Mouse (Mus musculus) embryonic facial prominence, embryonic 13.5 days (tissue): ENCODE data around the gene Frmd4a. TPM values are rescaled to one million over a fixed set of nuclear protein-coding genes. Genes with fewer than 3 reads are reported as not detected.
"Not testable (repeated sequence)": the region's sequence is repeated elsewhere in the genome, so short reads cannot be mapped to it uniquely, and the experiment has no call there.

ENCODE experiments used
- ATAC-seq: fragments of 200-750 bp; cut with Nextera tagmentation; 2 replicates; pipeline ENCODE4 v1.8.0; 2017; ENCODE audit warnings: low read depth; ENCODE audit not compliant: insufficient number of reproducible peaks, insufficient read depth, low FRiP score, low TSS enrichment
- H3K27ac ChIP-seq: fragments of 300-500 bp; sonication (generic); 2 replicates; pipeline ENCODE4 v1.5.1; 2015; ENCODE audit warnings: moderate library complexity, mild to moderate bottlenecking, inconsistent platforms
- H3K27me3 ChIP-seq: fragments of 300-500 bp; sonication (generic); 2 replicates; pipeline ENCODE4 v1.6.1; 2015; ENCODE audit warnings: mild to moderate bottlenecking, inconsistent platforms
- H3K36me3 ChIP-seq: fragments of 300-500 bp; sonication (generic); 2 replicates; pipeline ENCODE4 v1.6.1; 2015; ENCODE audit warnings: mild to moderate bottlenecking, inconsistent platforms
- H3K4me1 ChIP-seq: fragments of 300-500 bp; sonication (generic); 2 replicates; pipeline ENCODE4 v1.6.1; 2015; ENCODE audit warnings: inconsistent platforms
- H3K4me2 ChIP-seq: fragments of 300-500 bp; sonication (generic); 2 replicates; pipeline ENCODE4 v1.6.1; 2015; ENCODE audit warnings: moderate library complexity, mild to moderate bottlenecking, inconsistent platforms
- H3K4me3 ChIP-seq: fragments of 300-500 bp; sonication (generic); 2 replicates; pipeline ENCODE4 v1.5.1; 2015; ENCODE audit warnings: mild to moderate bottlenecking, inconsistent platforms
- H3K9ac ChIP-seq: fragments of 300-500 bp; sonication (generic); 2 replicates; pipeline ENCODE4 v1.6.1; 2015; ENCODE audit warnings: mild to moderate bottlenecking, inconsistent platforms
- H3K9me3 ChIP-seq: fragments of 300-500 bp; sonication (generic); 2 replicates; pipeline ENCODE4 v1.6.1; 2016; ENCODE audit warnings: inconsistent platforms
- WGBS: fragments of 180-500 bp; shearing (Covaris S2); methylation state at CpG from one replicate; pipeline ENCODE4 v1.1.7; 2015; ENCODE audit warnings: mixed read lengths; 5-methylcytosine and 5-hydroxymethylcytosine counted together
- polyA plus RNA-seq: library from polyadenylated mRNA; unstranded; fragments of >200 nt; fragmentation: Nextera tagmentation; extraction: Ambion mirVana; gene quantifications from 2 replicates; pipeline ENCODE4 v1.2.1, GENCODE M21; 2015

Gene Frmd4a
- polyA plus RNA-seq, 1 experiment from 2014 or later = 50.8 TPM

DNA sequence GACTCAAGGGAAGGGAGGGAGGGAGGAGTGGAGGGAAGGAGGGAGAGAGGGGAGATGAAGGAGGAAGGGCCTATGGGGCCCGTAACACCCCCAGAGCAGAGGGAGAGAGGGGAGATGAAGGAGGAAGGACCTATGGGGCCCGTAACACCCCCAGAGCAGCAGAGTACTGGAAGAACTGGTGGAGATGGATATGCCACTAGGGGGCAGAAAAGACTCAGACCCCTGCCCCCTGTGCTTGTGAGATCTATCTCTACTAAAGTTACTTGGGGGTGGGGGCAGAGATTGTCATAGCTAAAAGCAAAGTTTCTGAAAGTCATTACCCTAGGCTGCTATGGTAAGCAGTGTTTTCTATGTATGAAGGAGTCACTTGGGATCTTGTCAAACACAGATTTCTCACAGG lies 299.1 kb downstream of the Frmd4a start:
- no peaks in the 10 kb centered on the region for H3K27me3 ChIP-seq
- no peak overlapping the region for H3K27ac ChIP-seq
- no peaks in the 10 kb centered on the region for H3K9me3 ChIP-seq
- 62% methylated on average over 2 of the region's 2 CpGs for WGBS
- no peaks in the 10 kb centered on the region; the same call in 1 of the 2 replicates for H3K36me3 ChIP-seq
- ATAC-seq = no peak
- no peak overlapping the region for H3K4me2 ChIP-seq
- H3K4me1 ChIP-seq = peaks cover 23% of the 10 kb centered on the region
- no peak overlapping the region for H3K9ac ChIP-seq
- no peak overlapping the region for H3K4me3 ChIP-seq

DNA sequence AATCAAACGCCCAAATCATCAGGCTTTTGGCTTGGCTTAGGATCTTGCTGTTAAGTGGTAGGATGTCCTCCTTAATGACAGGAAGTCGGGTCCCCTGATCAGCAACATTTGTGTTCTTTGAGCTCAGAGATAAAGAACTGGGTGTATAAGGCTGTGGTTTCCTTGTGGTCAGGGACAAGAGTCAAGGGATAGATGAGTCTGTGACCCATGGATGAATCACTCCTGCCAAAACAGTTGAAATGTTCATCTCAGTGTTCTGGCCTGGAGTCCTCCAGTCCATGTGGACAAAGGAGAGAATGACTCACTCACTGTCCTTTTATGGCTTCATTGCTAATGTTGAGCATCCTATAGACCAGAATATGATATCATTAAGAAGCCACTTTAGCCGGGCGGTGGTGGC lies 300.6 kb downstream of the Frmd4a start:
- Histone ChIP-seq H3K4me3 (no peak overlapping the region), H3K9ac (no peak overlapping the region), H3K4me1 (peaks cover 21% of the 10 kb centered on the region), H3K9me3 (no peaks in the 10 kb centered on the region), H3K4me2 (no peak overlapping the region), H3K27me3 (no peaks in the 10 kb centered on the region), H3K36me3 (no peaks in the 10 kb centered on the region), H3K27ac (no peak overlapping the region)
- ATAC-seq = no peak
- 75% methylated on average over 4 of the region's 4 CpGs for WGBS

DNA sequence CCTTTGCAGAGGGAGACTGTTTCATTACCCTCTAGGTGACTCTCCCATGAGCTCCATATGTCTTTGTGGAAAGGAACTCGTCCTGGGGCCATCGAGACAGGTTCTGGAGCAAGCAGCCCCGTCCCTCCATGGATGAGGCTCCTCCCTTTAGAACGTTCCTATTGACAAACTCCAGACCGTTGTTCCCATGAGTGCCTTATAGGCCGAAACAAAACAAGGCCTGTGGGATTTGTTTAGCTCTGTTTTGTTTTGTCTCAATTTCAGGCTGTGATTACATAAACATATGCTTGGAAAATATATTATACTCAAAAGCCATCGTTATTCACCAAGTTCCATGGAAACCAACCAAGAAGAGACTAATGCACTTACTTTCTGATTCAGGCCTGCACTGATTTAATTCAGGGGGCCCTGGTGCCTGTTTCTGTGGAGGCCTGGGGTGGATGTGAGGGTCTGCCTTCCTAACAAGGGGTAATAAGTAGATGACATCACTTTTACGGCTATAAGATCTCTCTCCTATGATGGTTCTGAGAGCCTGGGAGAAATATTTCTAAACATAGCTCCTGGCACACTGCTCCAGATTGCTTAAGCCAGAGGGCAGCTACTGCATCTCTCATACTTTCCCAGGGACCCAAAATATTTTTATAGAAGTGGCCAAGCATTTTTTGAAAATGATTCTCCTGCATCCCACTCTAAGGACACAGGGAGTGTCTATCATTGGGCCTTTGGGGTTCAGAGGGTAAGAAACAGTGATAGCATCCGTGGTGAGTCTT lies 308.9 kb downstream of the Frmd4a start:
- no peak overlapping the region; the same call in 1 of the 2 replicates for H3K9ac ChIP-seq

DNA sequence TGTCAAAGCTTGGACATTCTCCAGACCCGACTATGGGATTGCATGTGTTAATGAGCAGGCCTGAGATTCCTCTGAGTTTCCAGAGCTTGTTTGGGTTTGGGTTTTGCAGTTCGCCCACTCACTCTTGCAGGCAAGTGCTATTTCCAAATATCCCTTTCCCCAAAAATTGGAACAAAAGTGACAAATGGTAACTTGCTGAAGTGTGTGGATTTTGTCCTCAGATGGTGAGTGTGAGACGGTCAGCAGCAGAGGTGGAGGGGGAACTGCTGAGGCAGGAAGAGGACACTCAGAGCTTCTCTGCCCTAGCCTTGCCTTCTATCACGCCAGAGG lies 309.5 kb downstream of the Frmd4a start:
- no peaks in the 10 kb centered on the region for H3K9me3 ChIP-seq
- peaks cover 24% of the 10 kb centered on the region for H3K4me1 ChIP-seq
- no peak overlapping the region; the same call in 1 of the 2 replicates for H3K9ac ChIP-seq
- no peaks in the 10 kb centered on the region for H3K36me3 ChIP-seq
- no peak overlapping the region for H3K4me3 ChIP-seq
- peak overlapping the region; percentile 58; the same call in 1 of the 2 replicates for H3K27ac ChIP-seq
- no peak for ATAC-seq
- no peaks in the 10 kb centered on the region for H3K27me3 ChIP-seq
- H3K4me2 ChIP-seq = no peak overlapping the region
- WGBS = 80% methylated on average over 4 of the region's 4 CpGs

More for the DNA sequence above, 308.9 kb downstream of the Frmd4a start:
- H3K4me2 ChIP-seq = no peak overlapping the region
- no peaks in the 10 kb centered on the region for H3K27me3 ChIP-seq
- H3K9me3 ChIP-seq = no peaks in the 10 kb centered on the region
- WGBS = 48% methylated on average over 9 of the region's 9 CpGs
- peak overlapping the region; percentile 58 for H3K27ac ChIP-seq
- no peak for ATAC-seq
- peaks cover 22% of the 10 kb centered on the region for H3K4me1 ChIP-seq
- no peak overlapping the region for H3K4me3 ChIP-seq
- H3K36me3 ChIP-seq = no peaks in the 10 kb centered on the region

DNA sequence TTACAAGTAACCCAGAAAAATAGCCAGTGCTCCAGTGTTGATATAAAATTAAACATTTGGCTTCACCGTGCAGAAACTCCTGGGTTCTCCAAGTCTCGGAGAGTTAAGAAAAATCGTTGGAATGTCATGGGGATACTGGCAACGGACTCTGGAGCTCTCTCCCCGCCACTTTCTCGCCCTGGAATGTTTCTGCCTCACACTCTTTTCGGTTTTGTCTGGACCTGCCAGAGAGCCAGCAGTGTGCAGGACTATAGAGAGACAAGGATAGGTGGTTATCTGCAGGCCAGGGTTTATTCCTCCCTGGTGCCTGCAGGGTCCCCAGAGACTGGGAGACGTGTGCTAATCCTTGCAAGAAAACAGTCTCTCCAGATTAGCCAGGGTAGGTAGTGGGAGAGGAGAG lies 314.9 kb downstream of the Frmd4a start:
- H3K4me2 ChIP-seq = no peak overlapping the region
- 38% methylated on average over 8 of the region's 8 CpGs for WGBS
- H3K27ac ChIP-seq = no peak overlapping the region
- no peak for ATAC-seq
- H3K27me3 ChIP-seq = no peaks in the 10 kb centered on the region
- H3K9me3 ChIP-seq = no peaks in the 10 kb centered on the region
- peaks cover 55% of the 10 kb centered on the region for H3K4me1 ChIP-seq
- H3K4me3 ChIP-seq = no peak overlapping the region
- no peaks in the 10 kb centered on the region for H3K36me3 ChIP-seq
- H3K9ac ChIP-seq = no peak overlapping the region

DNA sequence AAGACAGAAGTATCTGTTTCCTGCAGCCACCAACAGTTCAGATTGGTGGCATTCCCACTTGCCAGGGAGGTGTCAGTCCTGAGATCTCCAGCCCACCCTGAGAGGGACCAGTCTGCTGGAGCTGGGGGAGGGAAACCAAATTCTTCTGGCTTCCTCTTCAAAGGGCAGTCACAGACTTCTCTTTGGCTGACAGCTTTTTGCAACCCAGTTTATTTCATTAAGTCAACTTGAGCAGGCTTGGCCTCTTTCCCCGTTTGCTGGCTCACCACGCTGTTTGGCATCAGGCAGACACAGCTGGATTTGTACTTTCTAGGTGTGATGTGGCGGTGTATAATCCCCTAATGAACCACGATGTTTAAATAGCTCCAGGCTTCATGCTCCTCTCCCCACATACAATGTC lies 316.7 kb downstream of the Frmd4a start:
- Histone ChIP-seq H3K9ac (no peak overlapping the region), H3K36me3 (no peaks in the 10 kb centered on the region), H3K9me3 (no peaks in the 10 kb centered on the region), H3K4me1 (peaks cover 65% of the 10 kb centered on the region), H3K4me2 (no peak overlapping the region), H3K4me3 (no peak overlapping the region), H3K27ac (peak overlapping the region; percentile 57), H3K27me3 (no peaks in the 10 kb centered on the region)
- no peak; the same call in 1 of the 2 replicates for ATAC-seq
- WGBS = 5% methylated on average over 4 of the region's 4 CpGs

DNA sequence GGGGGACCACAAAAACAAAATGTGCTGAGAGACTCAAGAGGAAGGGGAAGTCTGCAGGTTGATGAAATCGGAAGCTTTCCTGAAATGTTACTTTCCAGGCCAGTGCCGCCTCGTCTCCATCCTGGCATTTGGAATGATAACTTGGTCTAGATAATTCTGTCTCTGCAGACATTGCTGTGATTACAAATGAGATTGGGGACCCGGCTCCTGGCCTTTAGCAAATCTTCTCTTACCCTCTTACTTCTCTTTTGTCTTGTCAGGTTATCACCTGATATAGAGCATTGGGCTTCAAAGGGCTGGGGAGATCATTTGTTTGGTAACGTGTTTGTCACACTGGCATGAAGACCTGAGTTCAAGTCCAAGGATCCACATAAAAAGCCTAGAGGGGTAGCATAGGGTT lies 317.4 kb downstream of the Frmd4a start:
- Histone ChIP-seq H3K4me1 (peaks cover 72% of the 10 kb centered on the region), H3K4me2 (no peak overlapping the region), H3K4me3 (no peak overlapping the region), H3K36me3 (no peaks in the 10 kb centered on the region), H3K27ac (no peak overlapping the region), H3K9ac (no peak overlapping the region), H3K27me3 (no peaks in the 10 kb centered on the region), H3K9me3 (no peaks in the 10 kb centered on the region)
- WGBS = 81% methylated on average over 5 of the region's 5 CpGs
- no peak for ATAC-seq

DNA sequence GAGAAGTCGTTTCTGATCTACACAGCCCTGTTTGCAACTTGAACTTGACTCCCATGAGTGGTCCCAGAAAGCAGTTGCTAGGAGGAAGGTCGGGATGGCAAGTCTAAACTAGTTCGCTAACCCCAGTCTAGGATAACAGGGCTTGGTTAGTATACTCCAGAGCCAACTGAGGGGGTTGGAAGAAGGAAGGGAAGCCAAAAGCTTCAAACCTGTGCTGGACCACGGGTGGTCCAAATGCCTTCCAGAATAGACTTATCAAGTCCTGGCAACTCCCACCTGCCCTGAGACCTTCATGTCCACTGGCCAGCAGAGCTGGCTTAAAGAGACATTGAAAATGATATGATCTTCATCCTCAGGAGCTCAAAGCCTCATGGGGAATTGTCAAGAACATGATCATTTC lies 318.4 kb downstream of the Frmd4a start:
- Histone ChIP-seq H3K27me3 (no peaks in the 10 kb centered on the region), H3K36me3 (no peaks in the 10 kb centered on the region), H3K4me1 (peaks cover 80% of the 10 kb centered on the region), H3K27ac (no peak overlapping the region; the same call in 1 of the 2 replicates), H3K9ac (no peak overlapping the region), H3K4me3 (no peak overlapping the region), H3K4me2 (no peak overlapping the region), H3K9me3 (no peaks in the 10 kb centered on the region)
- ATAC-seq = no peak
- 61% methylated on average over 4 of the region's 4 CpGs for WGBS

DNA sequence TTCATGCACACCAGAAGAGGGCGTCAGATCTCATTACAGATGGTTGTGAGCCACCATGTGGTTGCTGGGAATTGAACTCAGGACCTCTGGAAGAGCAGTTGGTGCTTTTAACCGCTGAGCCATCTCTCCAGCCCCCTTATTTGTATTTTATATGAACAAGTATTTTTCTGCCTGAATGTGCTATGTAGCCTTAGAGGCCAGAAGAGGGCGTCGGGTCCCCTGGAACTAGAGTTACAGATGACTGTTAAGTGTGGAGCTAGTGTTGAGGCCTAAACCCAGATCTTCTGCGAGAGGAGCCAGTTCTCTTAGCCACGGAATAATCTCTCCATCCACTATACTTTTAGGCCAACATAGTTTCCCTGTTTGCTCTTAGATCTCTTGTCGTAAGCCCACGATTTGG lies 320.8 kb downstream of the Frmd4a start:
- H3K9me3 ChIP-seq, H3K36me3 ChIP-seq, H3K4me3 ChIP-seq, H3K9ac ChIP-seq, ATAC-seq, H3K4me2 ChIP-seq, H3K27me3 ChIP-seq: not testable (repeated sequence)
- Histone ChIP-seq H3K4me1 (peaks cover 77% of the 10 kb centered on the region), H3K27ac (peak overlapping the region; percentile 83)
- 41% methylated on average over 8 of the region's 8 CpGs for WGBS

DNA sequence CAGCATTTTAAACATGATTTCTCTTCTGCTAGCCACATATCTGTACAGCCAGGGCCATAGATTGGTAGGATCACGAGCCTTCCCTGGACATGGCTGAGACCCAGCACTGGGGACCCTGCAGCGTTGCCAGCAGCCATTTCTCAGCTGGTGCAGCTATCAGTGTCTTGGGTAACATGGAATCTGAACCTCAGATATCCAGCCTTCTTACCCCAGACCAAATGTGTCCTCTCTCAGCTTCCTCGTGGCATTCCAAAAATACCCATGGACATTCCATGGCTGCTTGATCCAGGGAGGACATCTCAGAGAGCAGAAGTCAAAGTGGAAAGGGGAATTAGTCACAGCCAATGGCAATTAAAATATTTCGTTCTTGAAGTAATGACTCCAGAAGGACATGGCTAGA lies 321.6 kb downstream of the Frmd4a start:
- no peaks in the 10 kb centered on the region for H3K27me3 ChIP-seq
- H3K9me3 ChIP-seq = no peaks in the 10 kb centered on the region
- no peak overlapping the region for H3K4me3 ChIP-seq
- peak overlapping the region; percentile 16; the same call in 1 of the 2 replicates for H3K4me2 ChIP-seq
- WGBS = 14% methylated on average over 4 of the region's 4 CpGs
- peak overlapping the region; percentile 83 for H3K27ac ChIP-seq
- H3K36me3 ChIP-seq = no peaks in the 10 kb centered on the region
- H3K9ac ChIP-seq = no peak overlapping the region
- H3K4me1 ChIP-seq = peaks cover 68% of the 10 kb centered on the region
- ATAC-seq = no peak

DNA sequence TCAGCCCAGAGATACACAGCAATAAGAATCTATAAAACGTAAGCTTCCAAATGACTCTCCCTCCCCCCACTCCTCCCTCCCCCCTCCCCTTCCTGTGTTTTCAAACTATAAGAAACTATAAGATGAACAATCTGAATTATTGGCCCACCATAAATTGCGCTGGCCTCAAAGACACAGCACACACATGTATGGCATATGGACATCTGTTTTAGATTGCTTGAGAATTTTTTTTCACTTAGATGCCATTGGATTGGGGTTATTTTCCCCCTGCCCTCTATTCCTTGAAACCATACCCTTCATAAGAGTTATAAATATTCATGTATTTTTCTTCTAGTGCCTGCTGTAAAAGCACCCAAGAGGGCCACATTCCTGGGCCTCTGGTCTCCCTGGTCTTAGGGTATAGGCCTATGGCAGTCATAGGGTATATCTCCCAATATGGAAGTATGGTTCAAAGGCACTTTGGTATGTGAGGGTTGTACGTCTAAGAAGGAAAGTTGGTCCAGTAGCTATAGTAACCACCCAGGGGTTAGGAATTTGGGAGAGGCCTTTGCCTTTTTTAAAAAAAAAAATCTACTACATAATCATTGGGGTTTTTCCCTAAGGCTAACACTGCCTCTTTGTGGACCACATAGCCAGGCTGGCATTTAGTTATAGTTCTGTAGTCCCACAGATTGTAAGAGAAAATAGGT lies 322.2 kb downstream of the Frmd4a start:
- H3K36me3 ChIP-seq = 0 out of 2 replicates have a peak, but pooled peaks cover 3% of the 10 kb centered on the region
- peaks cover 63% of the 10 kb centered on the region for H3K4me1 ChIP-seq
- no peak overlapping the region for H3K9ac ChIP-seq
- H3K4me2 ChIP-seq = peak overlapping the region; percentile 16; the same call in 1 of the 2 replicates
- ATAC-seq = peak; percentile 70
- no peak overlapping the region for H3K4me3 ChIP-seq
- H3K27me3 ChIP-seq = no peaks in the 10 kb centered on the region
- no peaks in the 10 kb centered on the region for H3K9me3 ChIP-seq
- H3K27ac ChIP-seq = peak overlapping the region; percentile 89
- WGBS = 20% methylated on average over 3 of the region's 3 CpGs

DNA sequence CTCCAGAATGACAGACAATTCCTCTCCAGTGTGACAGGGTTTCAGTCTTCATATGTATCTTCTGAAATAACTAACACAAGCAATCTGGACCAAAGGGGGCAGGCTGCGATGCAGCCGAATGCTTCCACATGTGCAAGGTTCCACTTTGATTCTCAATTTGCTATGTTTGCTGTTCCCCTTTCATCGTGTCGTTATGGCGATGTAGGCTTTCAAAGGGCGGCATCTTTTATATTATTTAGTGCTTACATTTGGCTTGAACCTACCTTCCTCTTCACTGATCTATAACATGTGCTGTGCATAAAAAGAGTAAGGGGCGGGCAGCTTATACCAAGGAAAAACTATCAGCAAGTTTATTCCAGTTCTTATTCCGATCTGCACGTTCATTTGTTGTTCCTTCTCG lies 322.9 kb downstream of the Frmd4a start:
- Histone ChIP-seq H3K27me3 (no peaks in the 10 kb centered on the region), H3K27ac (peak overlapping the region; percentile 89), H3K36me3 (0 out of 2 replicates have a peak, but pooled peaks cover 3% of the 10 kb centered on the region), H3K9ac (no peak overlapping the region), H3K4me3 (no peak overlapping the region), H3K4me2 (peak overlapping the region; percentile 9; the same call in 1 of the 2 replicates), H3K9me3 (no peaks in the 10 kb centered on the region), H3K4me1 (peaks cover 61% of the 10 kb centered on the region)
- 31% methylated on average over 10 of the region's 10 CpGs for WGBS
- ATAC-seq = no peak
